Mouse (Mus musculus) layer of hippocampus, postnatal 36 days (tissue): ENCODE data around the gene Emg1. TPM values are rescaled to one million over a fixed set of nuclear protein-coding genes. Genes with fewer than 3 reads are reported as not detected.

Experiments
- DNase-seq, 2 experiments: peaks; one replicate each; pipeline ENCODE4 v3.0.0; 2022
- total RNA-seq, 2 experiments: library from RNA; stranded (reverse); gene quantifications; 2 replicates each; pipeline ENCODE4 v1.2.3; 2021

Gene Emg1
- total RNA-seq = 10 to 100 TPM; 54.3 to 64.9 TPM

DNA sequence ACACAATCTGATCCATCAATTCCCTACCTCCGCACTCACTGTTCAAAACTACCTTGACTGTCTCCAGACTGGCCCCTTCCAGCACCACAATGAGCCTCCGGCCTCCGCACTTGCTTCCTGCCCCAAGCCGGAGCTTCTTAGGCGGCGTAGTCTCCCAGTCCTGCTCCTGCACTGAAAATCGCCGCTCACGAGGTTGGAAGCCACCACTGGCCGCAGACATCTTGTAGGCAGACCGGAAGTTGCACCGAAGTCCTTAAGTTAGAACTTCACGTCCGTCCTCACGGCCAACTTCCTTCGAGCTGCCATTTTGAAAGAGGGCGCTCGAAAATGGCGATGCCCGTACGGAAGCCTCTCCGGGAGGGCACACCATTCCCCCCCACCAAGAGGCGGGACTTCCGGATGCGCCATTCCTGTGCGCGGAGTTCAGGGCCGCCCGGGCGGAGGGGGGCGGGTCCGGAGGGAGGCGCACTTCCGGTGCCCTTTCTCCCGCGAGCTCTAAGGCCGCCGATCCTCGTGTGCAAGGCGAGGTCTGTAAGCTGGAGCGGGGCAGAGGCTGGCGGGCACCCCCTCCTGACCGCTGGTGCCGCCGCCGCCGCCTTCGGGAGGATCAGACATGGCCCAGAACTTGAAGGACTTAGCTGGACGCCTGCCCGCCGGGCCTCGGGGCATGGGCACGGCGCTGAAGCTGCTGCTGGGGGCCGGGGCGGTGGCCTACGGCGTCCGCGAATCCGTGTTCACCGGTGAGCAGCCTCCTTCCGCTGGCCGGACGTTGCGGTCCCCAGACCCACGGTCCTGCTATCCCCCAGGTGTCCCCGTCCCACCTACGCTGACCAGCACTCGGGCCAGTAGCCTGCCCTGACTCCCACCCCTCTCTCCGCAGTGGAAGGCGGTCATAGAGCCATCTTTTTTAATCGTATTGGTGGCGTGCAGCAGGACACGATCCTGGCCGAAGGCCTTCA is at the start of gene Emg1, which contains the start of gene Phb2:
Emg1 (minus strand) TSS at position 355 of the 959 bp plus-strand sequence.
Phb2 (plus strand) TSS at position 513 of the 959 bp plus-strand sequence.
- peak; percentile 97 to 99 for DNase-seq

DNA sequence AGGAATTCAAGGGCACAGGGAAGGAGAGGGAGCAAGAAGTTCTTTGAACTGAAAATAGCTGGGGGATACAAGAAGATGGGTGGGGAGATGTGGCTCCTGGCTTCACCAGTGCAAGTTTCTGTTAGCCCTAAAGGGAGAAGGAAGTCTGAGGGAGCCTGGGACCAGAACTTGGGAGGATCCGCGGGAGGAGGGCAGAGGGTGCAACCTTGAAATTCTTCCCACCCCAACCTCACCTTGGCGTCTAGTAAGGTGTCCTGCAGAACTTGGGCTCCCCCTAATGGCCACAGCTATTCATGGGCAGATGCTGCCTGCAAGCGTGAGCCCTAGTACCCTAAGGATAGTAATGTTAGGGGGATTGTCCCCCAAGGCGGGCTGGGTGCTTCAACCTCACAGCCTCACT is 47.3 kb upstream of the Emg1 start:
- DNase-seq = peak; percentile 78 to 79

DNA sequence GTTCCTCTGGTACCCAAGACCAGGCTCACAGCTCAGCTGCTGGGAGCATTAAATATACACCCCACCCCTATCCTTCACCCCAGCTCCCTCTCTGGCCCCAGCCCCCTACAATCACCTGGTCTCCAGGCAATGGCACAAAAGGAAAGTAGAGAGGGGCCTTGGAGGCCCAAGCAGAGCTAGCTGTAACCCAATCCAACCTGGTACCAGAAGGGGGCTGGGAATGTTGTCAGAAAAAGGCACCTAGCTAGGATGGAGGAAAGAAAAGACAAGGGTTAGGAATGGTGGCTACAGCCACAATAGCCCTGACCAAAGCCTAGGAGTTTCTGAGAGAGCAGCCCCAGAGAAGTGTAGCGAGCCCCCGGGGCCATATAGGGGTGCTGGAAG is 46.9 kb upstream of the Emg1 start:
- no peak for DNase-seq

DNA sequence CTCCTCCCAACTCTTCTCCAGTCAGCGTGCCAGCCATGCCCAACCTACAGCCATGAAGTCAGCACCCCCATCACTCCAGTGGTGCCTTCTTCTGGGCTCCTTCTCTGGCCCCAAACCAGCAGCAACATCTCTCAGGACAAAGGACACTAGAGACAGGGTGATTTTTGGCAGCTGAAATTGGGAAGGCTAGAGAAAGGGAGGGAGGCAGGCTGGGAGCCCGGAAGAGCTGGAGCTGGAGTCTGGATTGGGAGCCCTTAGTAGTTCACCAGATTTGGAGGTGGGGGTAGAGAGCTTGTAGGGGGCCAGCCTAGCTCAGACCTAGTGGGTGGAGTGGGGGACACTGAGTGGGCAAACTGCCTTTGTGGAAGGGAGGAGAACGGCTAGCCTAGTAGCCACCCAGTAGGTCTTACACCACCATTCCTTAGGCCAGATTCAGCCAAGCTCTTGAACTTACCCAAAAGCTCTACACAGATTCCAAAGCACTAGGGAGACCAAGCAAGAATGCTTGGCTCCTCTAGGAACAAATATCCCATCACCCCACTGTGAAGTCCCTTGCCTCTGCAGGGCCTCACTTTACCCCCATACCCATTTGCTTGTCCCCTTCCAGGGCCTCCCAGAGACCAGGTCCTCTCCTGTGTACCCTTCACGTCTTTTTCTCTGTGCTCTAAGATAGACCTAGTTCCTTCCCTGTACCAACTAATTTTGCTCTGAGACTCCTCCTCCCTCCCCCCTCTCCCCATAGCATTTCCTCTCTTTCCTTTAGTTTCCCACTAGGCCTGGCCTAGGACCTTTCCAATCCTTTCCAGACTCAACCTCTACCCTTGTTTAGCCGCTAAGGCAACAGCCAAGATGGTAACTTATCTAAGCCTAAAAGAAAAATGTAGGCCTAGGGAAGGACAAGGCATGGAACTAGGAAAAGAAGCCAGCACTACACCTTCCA is 46.2 kb upstream of the Emg1 start:
- DNase-seq = peak; percentile 56 to 64

DNA sequence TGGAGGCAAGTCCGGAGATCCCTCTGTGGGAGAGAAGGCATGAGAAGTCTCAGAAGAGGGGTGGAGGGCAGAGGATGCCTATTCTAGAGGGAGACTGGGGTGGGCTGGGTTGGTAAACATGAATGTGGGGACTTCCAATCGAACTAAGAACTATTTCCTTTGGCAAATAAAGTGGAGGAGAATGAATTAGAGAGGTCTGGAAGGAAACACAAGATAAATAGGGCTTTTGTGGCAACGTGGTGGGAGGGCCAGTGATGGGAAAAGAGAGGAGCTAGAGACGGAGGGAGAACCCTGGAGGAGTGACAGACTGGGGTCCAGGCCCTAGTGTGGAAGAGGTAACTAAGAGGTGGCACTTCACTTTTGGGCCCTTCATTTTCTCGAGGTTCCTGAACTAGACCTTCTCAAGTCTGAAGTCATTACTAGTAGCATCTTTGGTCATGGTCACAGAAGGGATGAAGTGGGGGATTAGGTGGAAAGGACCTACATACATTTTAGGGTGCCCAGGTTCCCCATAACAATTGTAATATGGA is 45.4 kb upstream of the Emg1 start:
- DNase-seq = no peak

DNA sequence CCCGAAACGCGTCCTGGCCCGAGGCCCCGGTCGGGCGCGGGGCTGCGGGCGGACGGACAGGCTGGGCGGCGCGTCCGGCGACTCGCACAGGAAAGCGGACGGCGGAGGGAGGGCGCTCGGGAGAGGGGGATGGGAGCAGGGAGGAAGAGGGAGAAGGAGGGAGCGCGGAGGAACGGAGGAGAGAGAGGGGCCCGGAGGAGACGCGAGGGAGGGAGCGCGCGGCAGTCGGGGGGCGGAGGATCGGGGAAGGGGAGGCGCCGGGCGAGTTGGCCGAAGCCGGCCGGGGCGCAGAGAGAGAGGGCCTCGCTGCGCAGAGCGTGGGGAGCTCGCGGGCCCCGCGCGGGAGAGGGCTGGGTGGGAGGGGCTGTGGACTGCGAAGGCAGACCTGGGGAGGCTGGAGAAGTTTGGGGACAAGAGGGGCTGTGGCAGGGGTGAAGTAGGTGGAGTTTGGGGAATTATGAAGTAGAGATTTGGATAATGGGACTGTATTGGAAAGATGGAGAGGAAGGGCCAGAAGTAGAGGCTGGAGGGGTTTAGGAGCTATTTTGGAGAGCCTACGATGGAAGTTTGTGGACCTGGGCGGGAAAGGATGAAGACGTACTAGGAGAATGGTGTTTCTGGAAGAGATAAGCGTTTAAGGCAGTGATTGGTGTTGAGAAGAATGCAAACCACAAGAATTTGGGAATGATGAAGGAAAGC is 44.8 kb upstream of the Emg1 start:
- DNase-seq = peak; percentile 79 to 83

DNA sequence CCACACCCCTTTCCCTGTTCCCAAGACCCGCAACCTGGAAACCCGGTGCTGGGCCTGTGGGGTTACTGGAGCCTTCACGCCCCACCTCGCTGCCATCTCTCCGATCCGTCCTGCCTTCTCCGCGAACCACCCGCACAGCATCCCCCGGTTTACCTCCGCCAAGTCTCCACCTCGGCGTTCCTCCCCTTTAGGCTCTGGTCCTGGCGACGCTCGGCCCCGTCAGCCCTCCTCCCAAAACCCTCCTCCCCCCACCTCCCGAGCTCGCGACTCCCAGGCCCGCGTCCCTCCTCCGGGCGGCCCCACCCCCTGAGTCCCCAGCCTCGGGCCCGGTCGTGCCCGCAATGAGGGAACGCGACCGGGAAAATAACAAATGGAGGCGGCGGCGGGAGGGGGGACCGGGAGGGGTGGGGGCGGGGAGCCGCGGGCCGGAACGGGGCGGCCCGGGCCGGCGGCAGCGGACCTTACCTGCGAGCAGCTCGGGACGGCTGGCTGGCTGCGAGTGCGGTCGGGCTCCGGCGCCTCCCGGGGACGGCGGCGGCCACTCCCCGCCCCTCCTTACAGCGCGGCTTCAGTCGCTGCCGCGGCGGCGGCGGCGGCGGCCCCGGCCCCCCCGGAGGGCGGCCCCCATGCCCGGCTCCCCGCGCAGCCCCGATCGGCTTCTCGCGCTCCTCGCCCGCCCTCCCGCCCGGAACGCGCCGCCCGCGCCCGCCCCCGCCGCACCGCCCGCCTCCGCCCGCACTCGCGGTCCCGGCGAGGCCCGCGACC is 44.0 kb upstream of the Emg1 start, which contains the start of the genes Gm45234 and Atn1:
Gm45234 (minus strand) TSS at position 191 of the 765 bp plus-strand sequence.
Atn1 (minus strand) TSS at position 694 of the 765 bp plus-strand sequence.
- DNase-seq = peak in 1 of 2 experiments; percentile 47

DNA sequence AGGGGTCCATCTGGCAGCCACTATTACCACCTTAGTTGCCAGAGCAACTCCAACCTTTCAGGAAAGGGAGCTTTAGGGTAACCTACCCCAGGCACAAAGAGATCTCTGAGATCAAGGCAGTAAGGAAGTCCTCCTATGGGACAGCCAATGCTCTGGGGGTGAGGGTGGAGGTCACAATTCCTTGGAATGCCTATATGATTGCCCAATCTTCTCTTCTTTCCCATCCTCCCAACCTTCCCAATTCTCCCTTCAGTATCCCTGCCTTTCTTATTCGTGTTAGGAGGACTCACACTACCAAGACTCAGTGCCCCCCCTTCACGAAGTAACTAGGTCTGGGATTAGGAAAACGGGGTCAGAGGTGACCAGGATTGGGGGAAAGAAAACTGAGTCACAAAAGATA is 43.3 kb upstream of the Emg1 start:
- no peak for DNase-seq

DNA sequence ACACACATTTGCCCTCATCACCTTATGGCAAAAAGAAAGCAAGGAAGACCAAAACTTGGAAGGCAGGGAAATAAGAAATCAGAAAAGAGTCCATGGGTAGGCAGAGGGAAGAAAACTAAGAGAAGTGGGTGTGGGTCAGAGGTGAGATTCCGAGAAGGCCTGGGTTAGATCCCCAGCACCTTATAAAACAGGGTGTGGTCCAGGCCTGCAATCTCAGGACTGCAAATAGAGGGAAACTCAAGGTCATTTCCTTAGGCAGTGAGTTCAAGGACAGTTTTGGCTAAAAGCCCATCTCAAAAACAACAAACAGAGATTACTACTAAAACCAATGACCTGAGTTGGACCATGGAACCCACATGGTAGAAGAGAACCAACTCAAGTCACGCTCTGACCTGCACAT is 41.9 kb upstream of the Emg1 start:
- no peak for DNase-seq

DNA sequence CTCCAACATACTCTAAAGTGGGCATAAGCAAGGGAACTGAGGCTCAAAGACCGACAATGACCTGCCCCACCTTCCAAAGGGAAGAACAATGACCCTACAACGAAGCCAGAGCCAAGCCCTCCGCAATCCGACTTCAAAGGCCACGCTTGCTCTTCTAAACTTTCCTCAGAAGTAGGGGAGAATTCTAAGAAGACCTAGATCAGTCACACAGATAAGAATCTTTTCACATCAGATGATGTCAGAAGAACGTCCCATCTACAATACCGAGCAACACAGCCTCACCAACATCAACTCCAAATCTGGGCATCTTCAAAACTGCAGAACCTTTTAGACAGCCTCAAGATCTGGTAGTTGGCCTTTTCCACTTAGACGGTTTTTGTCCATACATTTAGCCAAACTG is 38.4 kb upstream of the Emg1 start:
- DNase-seq = no peak

DNA sequence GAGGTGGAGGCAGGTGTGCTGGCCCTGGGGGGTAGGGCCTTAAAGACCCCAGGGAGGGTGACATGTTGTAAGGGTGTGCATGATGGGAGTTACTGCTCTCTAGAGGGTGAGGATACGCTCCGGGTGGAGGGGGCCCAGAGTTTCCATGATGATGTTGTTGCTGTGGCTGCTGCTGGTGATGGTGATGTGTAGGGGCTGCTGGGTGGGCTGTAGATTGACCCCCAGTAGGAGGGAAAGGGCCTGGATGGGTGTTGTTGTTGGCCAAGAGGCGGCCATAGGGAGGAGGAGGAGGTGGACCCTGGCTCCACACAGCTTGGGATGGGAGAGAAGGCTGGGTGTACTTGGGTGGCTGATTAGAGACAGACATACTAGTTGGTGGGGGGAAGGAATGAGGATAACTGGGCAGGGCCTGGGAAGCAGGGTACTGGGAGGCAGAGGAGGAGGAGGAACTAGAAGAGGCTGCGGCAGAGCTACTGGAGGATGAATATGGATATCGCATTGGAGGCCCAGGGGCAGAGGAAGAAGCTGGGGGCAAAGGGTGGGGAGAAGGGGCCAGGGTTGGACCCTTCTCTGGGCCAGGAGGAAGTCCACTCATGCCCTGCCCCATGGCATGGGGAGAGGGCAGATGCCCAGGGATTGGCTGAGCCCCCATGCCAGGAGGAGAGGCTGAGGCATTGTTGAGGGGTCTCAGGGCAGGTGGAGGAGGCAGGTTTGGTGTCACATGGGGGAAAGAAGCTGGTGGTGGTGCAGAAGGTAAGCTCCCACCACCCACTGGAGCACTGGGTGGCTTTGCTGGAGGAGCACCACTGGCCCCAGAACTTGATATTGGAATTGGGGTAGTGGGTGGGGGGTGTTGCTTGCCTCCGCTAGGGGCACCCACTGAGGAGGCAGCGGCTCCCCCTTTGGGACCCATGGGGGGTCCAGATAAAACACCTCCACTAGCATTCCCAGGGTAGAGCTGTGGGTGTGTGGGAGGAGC is 35.0 kb upstream of the Emg1 start:
- no peak for DNase-seq

DNA sequence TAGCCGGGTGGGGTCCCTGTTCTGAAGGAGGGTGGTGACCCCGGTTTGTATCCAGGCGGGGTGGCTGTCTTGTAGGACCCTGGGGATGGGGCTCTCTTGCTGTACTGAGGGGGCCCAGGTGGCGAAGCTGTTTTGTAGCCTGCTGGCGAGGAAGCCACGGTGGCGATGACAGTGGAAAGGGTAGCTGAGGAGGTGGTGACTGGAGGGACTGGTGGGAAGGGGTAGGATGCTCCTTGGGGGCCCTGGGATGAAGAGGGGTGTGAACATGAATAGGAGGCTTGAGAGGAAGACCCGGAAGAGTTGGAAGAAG is 34.3 kb upstream of the Emg1 start:
- peak in 1 of 2 experiments; percentile 46 for DNase-seq

DNA sequence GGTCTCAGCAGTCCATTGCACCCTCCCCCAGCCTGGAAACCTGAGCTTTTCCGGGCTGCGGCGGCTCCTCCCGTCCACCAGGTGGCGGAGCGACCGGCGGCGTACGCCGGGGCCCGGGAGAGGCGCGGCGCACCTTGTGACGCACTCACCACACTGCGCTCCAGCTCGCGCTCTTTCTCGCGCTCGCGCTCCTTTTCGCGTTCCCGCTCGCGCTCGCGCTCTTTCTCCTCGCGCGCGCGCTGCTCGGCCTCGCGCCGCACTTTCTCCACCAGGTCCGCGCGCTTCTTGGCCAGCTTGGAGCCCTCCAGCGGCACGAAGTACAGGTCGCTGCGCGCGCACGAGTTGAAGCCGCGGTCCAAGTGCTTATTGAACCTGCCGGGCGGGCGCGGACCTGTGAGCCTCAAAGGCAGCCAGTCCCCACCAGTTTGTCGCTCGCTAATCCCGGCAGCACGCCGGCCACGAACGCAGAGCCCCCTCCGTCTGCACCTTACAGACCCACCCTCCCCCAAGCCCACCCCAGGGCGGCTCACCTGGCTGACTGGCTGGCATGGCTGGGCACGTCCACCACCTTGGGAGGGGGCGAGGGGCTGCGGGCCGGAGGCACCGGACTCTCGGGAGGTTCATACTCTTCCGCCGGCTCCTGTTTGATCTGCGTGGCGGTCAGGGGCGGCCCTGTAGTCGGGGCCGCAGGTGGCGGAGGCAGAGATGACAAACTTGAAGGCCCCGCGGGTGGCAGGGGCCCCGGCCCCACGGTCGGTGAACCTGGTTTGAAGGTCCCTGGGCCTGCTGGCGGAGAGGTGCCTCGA is 33.7 kb upstream of the Emg1 start:
- DNase-seq = peak; percentile 92 to 93

DNA sequence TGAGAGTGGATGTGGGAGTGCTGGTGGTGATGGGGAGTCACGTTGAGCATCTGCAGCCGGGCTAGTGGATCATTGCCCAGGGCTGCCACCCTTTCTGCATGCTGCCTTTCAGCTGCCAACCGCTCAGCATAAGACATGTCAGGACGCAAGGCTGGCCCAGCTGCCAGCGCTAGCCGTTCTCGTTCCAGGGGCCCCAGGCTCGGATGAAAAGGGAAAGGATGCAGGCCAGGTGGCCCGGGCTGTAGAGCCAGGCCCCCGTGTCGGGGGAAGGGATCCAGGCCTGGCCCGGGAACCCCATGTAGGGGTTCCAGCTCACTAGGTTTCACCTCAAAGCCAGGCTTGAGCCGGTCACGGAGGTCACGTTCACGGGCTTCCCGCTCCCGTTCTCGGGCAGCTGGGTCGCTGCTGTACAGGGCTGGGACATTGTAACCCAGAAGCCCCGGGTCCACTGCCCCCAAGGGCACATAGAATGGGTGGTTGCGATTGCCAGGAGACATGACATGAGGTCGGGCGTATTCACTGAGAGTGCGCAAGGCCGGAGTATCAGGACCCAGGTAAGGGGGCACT is 32.9 kb upstream of the Emg1 start:
- DNase-seq = no peak

DNA sequence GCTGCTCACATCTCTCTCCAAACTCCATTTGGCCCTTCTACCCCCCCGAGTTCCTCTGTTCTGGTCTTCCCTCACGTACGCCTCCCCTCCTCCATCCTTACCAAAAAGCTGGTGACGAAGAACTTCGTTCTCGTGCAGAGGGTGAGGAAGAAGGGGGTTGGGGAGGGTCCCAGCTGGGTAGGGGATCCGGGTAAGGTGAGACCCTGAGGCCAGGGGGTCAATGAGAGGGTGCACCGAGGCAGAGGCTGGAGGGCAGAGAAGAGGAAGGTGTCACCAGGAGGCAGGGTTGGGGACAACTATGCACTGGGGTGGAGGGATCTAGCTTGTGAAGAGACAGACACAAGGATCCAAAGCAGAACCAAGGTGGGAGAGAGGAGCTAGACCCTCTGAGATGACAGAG is 31.7 kb upstream of the Emg1 start:
- DNase-seq = no peak

DNA sequence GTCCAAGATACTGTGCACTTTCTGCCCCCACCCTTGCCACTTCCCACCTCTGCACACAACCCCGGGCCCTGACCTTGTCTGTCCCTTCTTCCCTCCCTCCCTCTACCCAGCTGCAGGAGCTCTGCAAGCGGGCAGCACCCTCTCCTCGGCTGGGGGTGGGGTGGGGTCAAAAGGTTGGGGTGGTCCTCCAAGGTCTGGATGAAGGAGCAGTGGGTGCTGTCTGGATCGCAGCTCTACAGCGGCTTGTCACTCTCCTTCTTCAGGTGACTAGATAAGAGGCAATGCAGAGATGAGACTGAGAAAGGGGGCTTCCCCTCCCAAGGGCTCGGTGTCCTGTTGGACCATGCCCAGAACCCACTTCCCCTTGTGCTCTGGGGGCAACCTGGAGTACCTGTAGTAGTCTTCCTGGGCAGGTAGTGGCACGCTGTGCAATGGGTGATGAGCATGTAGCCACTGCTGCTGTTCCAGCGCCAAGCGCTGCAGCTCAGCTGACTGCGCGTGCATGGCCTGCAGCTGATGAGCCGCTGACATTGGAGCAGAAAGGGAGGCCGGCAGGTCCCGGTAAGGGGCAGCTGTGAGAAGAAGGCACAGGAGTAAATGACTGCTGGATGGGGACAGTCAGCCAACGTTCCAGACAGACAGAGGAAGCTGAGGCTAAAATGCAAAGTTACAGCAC is 31.0 kb upstream of the Emg1 start:
- DNase-seq = no peak

DNA sequence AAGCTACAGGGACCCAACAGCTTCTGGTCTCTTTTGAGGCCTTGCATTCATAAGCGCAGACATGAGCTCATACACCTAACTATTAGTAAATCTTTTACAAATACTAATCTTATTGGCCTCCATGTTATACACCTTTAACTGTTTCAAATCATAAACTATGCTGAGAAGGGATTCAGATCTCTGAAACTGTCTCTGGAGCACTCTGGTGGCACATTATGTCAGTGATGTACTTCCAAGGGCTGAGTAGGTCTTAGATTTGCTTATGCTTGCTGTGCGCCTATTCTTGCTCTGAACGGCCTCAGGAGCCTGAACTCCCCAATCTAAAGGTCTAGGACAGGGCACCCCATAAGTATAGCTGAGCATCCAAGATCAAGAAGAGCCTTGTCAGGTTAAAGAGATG is 29.9 kb upstream of the Emg1 start:
- no peak for DNase-seq
